Mouse (Mus musculus) urinary bladder, adult 18-20 months (tissue): Measurements from ENCODE around the gene Actr3.

Experiments used
- DNase-seq, 2 experiments: peaks; one replicate each; pipeline ENCODE4 v3.0.0; 2022; ENCODE audit warnings: low spot score in 2 of 2, mixed read lengths in 2 of 2

Gene Actr3

GRCm38 (mm10) chr1:125351416-125352037 lies 84.0 kb downstream of the Actr3 start:
- no peak for DNase-seq

GRCm38 (mm10) chr1:125350843-125351242 lies 84.7 kb downstream of the Actr3 start:
- DNase-seq, result no peak

- no peak for DNase-seq
Observed at GRCm38 (mm10) chr1:125345854-125346253, 89.7 kb downstream of the Actr3 start.

- no peak for DNase-seq
Observed at GRCm38 (mm10) chr1:125345448-125345847, 90.1 kb downstream of the Actr3 start.

- DNase-seq, result no peak
Observed at GRCm38 (mm10) chr1:125343105-125343504, 92.4 kb downstream of the Actr3 start.
